Mouse (Mus musculus) G1E (cell line): ENCODE results near the gene Tmem220.

ENCODE experiments used
- CTCF ChIP-seq: IDR thresholded peaks from 2 replicates; pipeline ENCODE4 v1.5.1; 2012; ENCODE audit warnings: low read depth, low read length, inconsistent platforms, mixed read lengths
- TAL1 ChIP-seq: conservative IDR thresholded peaks from 2 replicates; pipeline ENCODE4 v1.6.1; 2012; ENCODE audit warnings: low read depth, low read length, inconsistent platforms, mixed read lengths

DNA sequence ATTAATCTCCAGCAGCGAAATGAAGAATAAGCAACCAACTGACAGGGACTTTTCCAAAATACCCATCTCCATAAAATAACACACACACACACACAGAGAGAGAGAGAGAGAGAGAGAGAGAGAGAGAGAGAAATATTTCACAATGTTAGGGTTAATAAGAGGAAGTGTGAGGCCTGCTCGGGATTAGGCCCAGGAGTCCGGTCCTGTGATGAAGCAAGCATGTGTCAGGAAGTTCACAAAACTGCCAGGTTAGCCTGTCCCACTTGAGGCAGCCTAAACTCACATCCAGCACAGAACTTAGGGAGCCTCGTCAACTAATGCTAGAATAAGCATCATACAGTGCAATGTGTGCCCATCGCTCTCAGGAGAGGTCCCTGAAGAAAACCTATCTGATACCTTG lies 22.2 kb downstream of the Tmem220 start:
- TF ChIP-seq CTCF (no peak), TAL1 (no peak)
